Mouse (Mus musculus) midbrain, embryonic 10.5 days (tissue): ENCODE results near the gene Ipp. TPM values are rescaled to one million over a fixed set of nuclear protein-coding genes. Genes with fewer than 3 reads are reported as not detected.

Source experiments
- polyA plus RNA-seq: library from polyadenylated mRNA; unstranded; fragments of >200 nt; fragmentation: Nextera tagmentation; extraction: Ambion mirVana; gene quantifications from 2 replicates; pipeline ENCODE4 v1.2.1, GENCODE M21; 2016

Gene Ipp
- polyA plus RNA-seq, 1 experiment from 2014 or later, result 16.3 TPM

Other genes with a start within 250 kb of the Ipp start
- gene Mast2, start 43.4 kb upstream of the Ipp start, polyA plus RNA-seq, result 13.6 and 16.6 TPM in 2 replicates
- 23.0 and 26.0 TPM in 2 replicates for gene Tmem69, start 48.4 kb downstream of the Ipp start, polyA plus RNA-seq
- 26.8 and 28.6 TPM in 2 replicates for gene Gpbp1l1, start 50.1 kb downstream of the Ipp start, polyA plus RNA-seq
- 1.9 and 3.5 TPM in 2 replicates for gene Ccdc17, start 89.1 kb downstream of the Ipp start, polyA plus RNA-seq
- gene Nasp, start 120.4 kb downstream of the Ipp start, polyA plus RNA-seq, result 294 and 306 TPM in 2 replicates
- gene Akr1a1, start 144.1 kb downstream of the Ipp start, polyA plus RNA-seq, result 529 and 547 TPM in 2 replicates
- gene Prdx1, start 178.0 kb downstream of the Ipp start, polyA plus RNA-seq, result 1,189 and 1,392 TPM in 2 replicates
- 42.0 and 47.1 TPM in 2 replicates for gene Mmachc, start 200.9 kb downstream of the Ipp start, polyA plus RNA-seq
- gene Ccdc163, start 201.0 kb downstream of the Ipp start, polyA plus RNA-seq, result 34.8 TPM in 2 replicates
- gene Tesk2, start 213.4 kb downstream of the Ipp start, polyA plus RNA-seq, result 6.6 and 6.7 TPM in 2 replicates